Mouse (Mus musculus) embryonic facial prominence, embryonic 11.5 days (tissue): ENCODE data around the gene Rora. TPM values are rescaled to one million over a fixed set of nuclear protein-coding genes. Genes with fewer than 3 reads are reported as not detected.

ENCODE experiments used
- ATAC-seq: fragments of 200-750 bp; cut with Nextera tagmentation; replicated peaks from 2 replicates; pipeline ENCODE4 v1.8.0; 2017; ENCODE audit warnings: low read depth; ENCODE audit not compliant: insufficient number of reproducible peaks, low FRiP score, low TSS enrichment
- DNase-seq: peaks from one replicate; pipeline ENCODE4 v3.0.0-alpha.2; 2015; ENCODE audit warnings: low spot score
- H3K27ac ChIP-seq: fragments of 300-500 bp; sonication (generic); replicated peaks from 2 replicates; pipeline ENCODE4 v1.5.1; 2014; ENCODE audit warnings: mild to moderate bottlenecking, low read depth, low read length, control low read depth
- H3K27me3 ChIP-seq: fragments of 300-500 bp; sonication (generic); 2 replicates; pipeline ENCODE4 v1.6.1; 2014; ENCODE audit warnings: mild to moderate bottlenecking, low read length, moderate library complexity, mixed read lengths; ENCODE audit not compliant: control insufficient read depth, insufficient read depth
- H3K36me3 ChIP-seq: fragments of 300-500 bp; sonication (generic); replicated peaks from 2 replicates; pipeline ENCODE4 v1.6.1; 2014; ENCODE audit warnings: low read depth, mild to moderate bottlenecking, low read length, moderate library complexity, mixed read lengths; ENCODE audit not compliant: control insufficient read depth, insufficient read depth
- H3K4me1 ChIP-seq: fragments of 300-500 bp; sonication (generic); 2 replicates; pipeline ENCODE4 v1.6.1; 2014; ENCODE audit warnings: low read length, mixed read lengths; ENCODE audit not compliant: control insufficient read depth, insufficient read depth
- H3K4me2 ChIP-seq: fragments of 300-500 bp; sonication (generic); 2 replicates; pipeline ENCODE4 v1.6.1; 2014; ENCODE audit warnings: low read depth, mild to moderate bottlenecking, control low read depth, low read length, moderate library complexity
- H3K4me3 ChIP-seq: fragments of 300-500 bp; sonication (generic); 2 replicates; pipeline ENCODE4 v1.5.1; 2014; ENCODE audit warnings: low read depth, low read length, control low read depth
- H3K9ac ChIP-seq: fragments of 300-500 bp; sonication (generic); replicated peaks from 2 replicates; pipeline ENCODE4 v1.6.1; 2014; ENCODE audit warnings: mild to moderate bottlenecking, control low read depth, low read length
- H3K9me3 ChIP-seq: fragments of 300-500 bp; sonication (generic); replicated peaks from 2 replicates; pipeline ENCODE4 v1.6.1; 2016; ENCODE audit warnings: mild to moderate bottlenecking, low read length, inconsistent platforms, mixed read lengths; ENCODE audit not compliant: control insufficient read depth
- WGBS: fragments of 180-500 bp; shearing (Covaris S2); extraction: QIAGEN DNeasy Blood & Tissue Kit; methylation state at CpG from one replicate; pipeline ENCODE4 v1.1.7; 2014; 5-methylcytosine and 5-hydroxymethylcytosine counted together
- polyA plus RNA-seq: library from polyadenylated mRNA; unstranded; fragments of >200 nt; fragmentation: Nextera tagmentation; extraction: Ambion mirVana; gene quantifications from 2 replicates; pipeline ENCODE4 v1.2.1, GENCODE M21; 2014

Gene Rora
- polyA plus RNA-seq, 1 experiment from 2014 or later, result 5.7 TPM

DNA sequence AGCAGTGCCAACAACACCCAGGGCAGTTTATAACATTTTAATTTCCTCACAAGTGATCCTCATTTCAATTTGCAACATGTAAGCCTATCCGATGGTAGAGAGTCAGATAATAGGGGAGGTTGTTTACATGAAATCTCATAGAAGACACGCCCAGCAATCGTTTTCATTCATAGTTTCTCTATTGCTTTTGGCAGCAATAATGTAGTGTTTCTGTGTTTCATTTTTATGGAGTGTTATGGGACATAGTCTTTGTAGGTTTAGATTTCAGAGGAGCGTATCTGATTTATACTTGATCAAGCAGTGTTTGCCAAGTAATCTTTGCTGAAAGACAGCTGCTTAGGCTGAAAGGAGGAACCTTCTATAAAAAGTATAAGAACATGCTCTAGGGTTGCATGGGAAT lies 137.3 kb downstream of the Rora start:
- WGBS, result 78% methylated on average over 4 of the region's 4 CpGs
- Histone ChIP-seq H3K9ac (no peak overlapping the region), H3K27me3 (no peaks in the 10 kb centered on the region), H3K9me3 (no peaks in the 10 kb centered on the region), H3K27ac (no peak overlapping the region), H3K4me3 (no peak overlapping the region), H3K36me3 (no peaks in the 10 kb centered on the region), H3K4me2 (no peak overlapping the region), H3K4me1 (no peaks in the 10 kb centered on the region; the same call in 1 of the 2 replicates)
- DNase-seq (no peak), ATAC-seq (no peak)

DNA sequence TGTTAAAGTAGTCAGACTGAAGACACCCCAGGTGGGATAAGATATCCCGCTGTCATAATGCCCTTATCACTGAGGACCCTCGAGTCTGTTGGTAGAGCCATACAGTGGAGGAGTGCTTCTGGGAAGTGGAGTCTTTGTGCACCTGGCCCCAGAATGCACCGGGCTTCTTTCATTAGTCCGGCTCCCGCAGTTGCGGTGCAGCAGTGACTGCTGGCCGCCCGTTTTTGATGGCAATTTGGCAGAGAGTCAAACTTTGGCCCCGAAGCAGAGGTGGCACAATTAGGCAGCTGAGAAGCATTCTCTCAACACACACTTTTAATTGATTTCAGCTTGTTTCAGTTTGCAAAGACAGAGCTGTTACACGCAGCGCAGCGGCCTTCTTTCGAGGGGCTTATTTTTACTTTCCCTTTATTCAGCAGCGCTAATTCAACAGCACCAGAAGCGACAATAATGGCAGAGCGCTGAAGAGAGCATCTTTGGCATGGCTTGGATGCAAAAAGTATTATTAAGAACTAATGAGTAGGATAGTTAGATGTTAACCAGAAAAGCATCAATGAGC lies 138.5 kb downstream of the Rora start:
- Histone ChIP-seq H3K36me3 (no peaks in the 10 kb centered on the region), H3K4me3 (no peak overlapping the region), H3K4me1 (no peaks in the 10 kb centered on the region; the same call in 1 of the 2 replicates), H3K4me2 (no peak overlapping the region), H3K9ac (no peak overlapping the region), H3K27me3 (no peaks in the 10 kb centered on the region), H3K9me3 (no peaks in the 10 kb centered on the region), H3K27ac (no peak overlapping the region)
- DNase-seq (no peak), ATAC-seq (no peak)
- 52% methylated on average over 16 of the region's 16 CpGs for WGBS

DNA sequence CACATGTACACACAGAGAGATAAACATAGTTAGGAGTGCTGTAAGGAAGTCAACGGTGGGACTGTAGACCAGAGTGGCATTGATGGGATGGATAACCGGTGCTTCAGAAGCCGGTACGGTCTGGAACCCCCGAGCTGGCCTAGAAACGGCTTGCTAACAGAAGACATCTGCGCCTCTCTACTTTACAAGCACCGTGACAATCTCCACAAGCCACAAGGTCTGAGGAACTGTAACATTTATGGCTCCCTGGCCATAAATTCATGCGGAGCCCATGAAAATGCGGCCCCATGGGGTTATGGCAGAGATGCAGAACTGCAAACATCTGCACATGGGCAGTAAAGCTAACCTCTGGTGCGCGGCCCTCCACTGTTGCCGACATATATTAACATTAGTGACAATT lies 141.7 kb downstream of the Rora start:
- Histone ChIP-seq H3K27ac (no peak overlapping the region), H3K4me1 (no peaks in the 10 kb centered on the region; the same call in 1 of the 2 replicates), H3K4me2 (no peak overlapping the region), H3K36me3 (no peaks in the 10 kb centered on the region), H3K27me3 (no peaks in the 10 kb centered on the region), H3K9ac (no peak overlapping the region), H3K9me3 (no peaks in the 10 kb centered on the region), H3K4me3 (no peak overlapping the region)
- no peak for ATAC-seq
- WGBS, result 76% methylated on average over 13 of the region's 13 CpGs
- no peak for DNase-seq

DNA sequence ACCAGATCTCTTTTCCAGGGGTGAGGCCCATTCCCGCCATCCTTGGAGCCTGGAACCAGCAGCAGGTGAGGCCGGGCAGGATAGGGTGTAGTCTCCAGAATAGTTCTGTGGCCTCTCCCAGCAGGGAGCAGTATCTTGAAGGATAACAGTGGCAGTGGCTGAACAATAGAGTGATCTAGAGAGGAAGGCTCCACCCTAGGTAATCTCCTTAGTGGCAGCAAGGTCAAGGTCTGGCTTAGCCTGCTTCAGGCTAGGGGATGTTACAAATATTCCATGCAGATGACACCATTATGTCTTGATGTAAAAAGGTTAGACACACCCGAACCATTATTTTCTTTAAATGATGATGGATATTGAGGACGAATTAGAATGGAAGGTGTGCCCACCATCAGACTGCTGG lies 144.6 kb downstream of the Rora start:
- DNase-seq (no peak), ATAC-seq (no peak)
- Histone ChIP-seq H3K27me3 (no peaks in the 10 kb centered on the region), H3K36me3 (no peaks in the 10 kb centered on the region), H3K4me1 (no peaks in the 10 kb centered on the region), H3K9me3 (no peaks in the 10 kb centered on the region), H3K27ac (no peak overlapping the region), H3K4me2 (no peak overlapping the region), H3K9ac (no peak overlapping the region), H3K4me3 (no peak overlapping the region)
- WGBS, result 76% methylated on average over 4 of the region's 4 CpGs

DNA sequence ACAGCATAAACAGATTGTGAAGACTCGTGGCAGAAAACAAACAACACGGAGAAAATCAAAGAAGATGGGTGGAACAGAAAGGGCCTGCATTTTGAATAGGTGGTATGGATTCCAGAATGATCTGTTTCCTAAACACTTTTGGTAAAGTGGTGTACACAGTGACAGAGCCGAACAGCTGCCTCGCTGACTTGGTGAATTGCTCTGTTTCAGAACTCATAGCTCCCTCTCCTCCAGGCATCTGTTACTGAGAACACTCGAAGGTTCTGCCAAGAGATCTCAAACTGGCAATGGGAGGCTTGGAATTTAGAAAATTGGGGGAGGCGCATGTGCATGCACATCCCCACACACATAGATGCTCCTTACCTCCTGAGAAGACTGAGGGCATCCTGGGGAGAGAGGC lies 145.5 kb downstream of the Rora start:
- Histone ChIP-seq H3K4me1 (no peaks in the 10 kb centered on the region), H3K9ac (no peak overlapping the region), H3K36me3 (no peaks in the 10 kb centered on the region), H3K4me2 (no peak overlapping the region), H3K27me3 (no peaks in the 10 kb centered on the region), H3K4me3 (no peak overlapping the region), H3K27ac (no peak overlapping the region), H3K9me3 (no peaks in the 10 kb centered on the region)
- WGBS, result 88% methylated on average over 6 of the region's 6 CpGs
- no peak for DNase-seq
- ATAC-seq, result no peak

DNA sequence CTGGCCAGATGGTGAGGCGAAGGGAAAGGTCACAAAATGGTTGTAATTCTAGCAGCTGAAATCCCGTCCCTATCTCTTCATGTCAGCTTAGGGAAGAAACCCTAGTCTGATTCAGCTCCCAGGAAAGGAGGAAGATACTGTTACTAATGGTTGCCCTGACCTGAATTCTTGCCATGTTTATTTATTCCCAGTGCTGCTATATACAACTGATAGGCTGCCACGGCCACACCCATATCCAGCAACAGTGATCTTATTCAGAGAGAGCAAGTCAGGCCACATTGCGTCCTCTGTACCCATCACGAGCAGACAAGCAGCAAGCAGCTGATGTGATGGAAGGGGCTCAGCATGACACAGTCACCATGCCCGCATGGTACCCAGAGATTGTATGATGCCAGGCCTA lies 150.6 kb downstream of the Rora start:
- Histone ChIP-seq H3K4me2 (no peak overlapping the region), H3K9me3 (no peaks in the 10 kb centered on the region), H3K4me1 (no peaks in the 10 kb centered on the region; the same call in 1 of the 2 replicates), H3K9ac (no peak overlapping the region), H3K36me3 (no peaks in the 10 kb centered on the region), H3K27me3 (no peaks in the 10 kb centered on the region), H3K4me3 (no peak overlapping the region), H3K27ac (no peak overlapping the region)
- ATAC-seq, result no peak
- DNase-seq, result no peak
- WGBS, result 51% methylated on average over 6 of the region's 6 CpGs

DNA sequence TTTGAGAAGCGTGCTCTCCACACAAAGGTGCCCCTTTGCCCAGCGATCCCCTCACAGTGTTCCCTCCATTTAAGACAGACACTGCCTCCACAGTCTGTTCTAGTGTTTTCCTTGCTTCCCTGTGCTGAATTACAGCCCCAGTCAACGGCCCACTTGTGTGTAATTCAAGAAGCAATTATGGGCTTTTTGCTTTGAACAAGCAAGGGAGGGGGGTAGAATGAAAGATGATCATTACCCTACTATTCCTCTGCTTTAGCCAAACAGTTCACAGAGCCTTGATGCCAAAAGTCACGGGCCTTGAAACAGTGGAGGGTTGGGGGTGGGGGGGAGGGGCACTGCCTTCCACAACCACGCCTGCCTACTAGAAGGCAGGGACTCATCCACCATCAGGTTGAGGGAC lies 152.2 kb downstream of the Rora start:
- Histone ChIP-seq H3K27ac (no peak overlapping the region; the same call in 1 of the 2 replicates), H3K4me2 (no peak overlapping the region), H3K4me3 (no peak overlapping the region), H3K9ac (no peak overlapping the region), H3K27me3 (no peaks in the 10 kb centered on the region), H3K4me1 (no peaks in the 10 kb centered on the region; the same call in 1 of the 2 replicates), H3K36me3 (no peaks in the 10 kb centered on the region), H3K9me3 (no peaks in the 10 kb centered on the region)
- ATAC-seq (peak; percentile 70; the same call in 1 of the 2 replicates), DNase-seq (peak; percentile 65)
- 24% methylated on average over 5 of the region's 5 CpGs for WGBS

DNA sequence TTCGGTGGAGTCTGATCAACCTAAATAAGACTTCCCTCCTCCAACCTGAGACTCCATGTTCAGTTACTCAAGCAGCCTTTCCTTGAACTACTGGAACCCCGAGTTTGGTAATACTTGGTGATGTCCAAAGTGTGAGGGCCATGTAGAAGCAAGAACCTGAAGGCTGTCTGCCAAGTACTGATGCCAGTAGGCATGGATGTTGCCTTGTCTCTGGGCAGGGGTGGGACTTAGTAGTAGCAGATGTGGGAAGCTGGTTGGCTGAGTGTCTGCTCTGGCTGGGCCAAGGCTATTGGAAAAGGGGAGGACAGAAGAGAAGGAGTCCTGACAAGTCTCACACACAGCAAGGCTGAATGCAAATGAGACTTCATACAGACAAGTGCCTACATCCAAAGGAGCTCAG lies 154.1 kb downstream of the Rora start:
- H3K4me2 ChIP-seq, result no peak overlapping the region

More for the DNA sequence above, 154.1 kb downstream of the Rora start:
- WGBS, result 94% methylated on average over 2 of the region's 2 CpGs
- no peak for ATAC-seq
- no peak overlapping the region for H3K4me3 ChIP-seq
- H3K27me3 ChIP-seq, result no peaks in the 10 kb centered on the region
- H3K9ac ChIP-seq, result no peak overlapping the region
- no peak overlapping the region for H3K27ac ChIP-seq
- DNase-seq, result no peak
- H3K4me1 ChIP-seq, result no peaks in the 10 kb centered on the region; the same call in 1 of the 2 replicates
- H3K9me3 ChIP-seq, result no peaks in the 10 kb centered on the region
- H3K36me3 ChIP-seq, result no peaks in the 10 kb centered on the region
